Mouse (Mus musculus): ENCODE measurements around the gene Yif1a. TPM values are rescaled to one million over a fixed set of nuclear protein-coding genes. Genes with fewer than 3 reads are reported as not detected.
"Not testable (repeated sequence)": the region's sequence is repeated elsewhere in the genome, so short reads cannot be mapped to it uniquely, and the experiment has no call there.

The Yif1a gene
- total RNA-seq, 2 experiments from 2014 or later, result 8.5 to 33.4 TPM

DNA sequence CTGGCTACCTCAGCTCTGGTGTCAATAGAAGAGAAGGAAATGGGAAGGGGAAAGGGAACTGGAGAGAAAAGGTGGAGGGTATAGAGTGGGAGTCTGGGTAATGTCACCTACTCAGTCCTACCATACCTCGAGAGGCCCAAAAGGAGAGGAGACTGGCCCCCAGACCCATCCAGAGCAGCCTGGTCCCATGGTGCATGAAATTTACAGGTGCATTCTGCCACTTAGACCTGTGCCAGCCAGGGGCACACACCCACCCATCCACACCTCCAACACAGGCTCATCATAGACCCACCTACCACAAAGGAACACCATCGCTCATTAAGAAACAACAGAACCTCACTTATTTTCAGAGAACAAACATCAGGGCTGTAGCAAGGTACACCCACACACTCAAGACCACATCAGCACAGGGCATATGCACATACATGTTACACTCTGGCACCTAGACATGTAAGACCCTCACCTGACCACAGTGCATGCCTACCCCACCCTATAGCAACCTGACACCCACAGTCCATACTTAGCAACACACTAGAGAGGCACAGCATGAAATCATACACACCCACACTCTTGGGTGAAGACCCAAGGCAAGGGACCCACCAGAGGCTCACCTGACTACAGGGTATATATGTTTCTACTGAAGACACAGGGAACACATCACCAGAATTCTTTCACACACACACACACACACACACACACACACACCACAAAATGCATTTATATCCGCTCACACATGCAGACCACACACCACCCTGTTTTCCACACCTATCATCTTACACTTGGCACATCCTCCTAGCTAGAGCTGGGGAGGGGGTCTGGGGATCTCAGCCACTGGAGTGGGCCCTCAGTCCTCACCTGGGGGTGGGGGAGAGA is 4.1 kb upstream of the Yif1a start:
- no peak for ATAC-seq (ENCODE audit: poor library complexity, severe bottlenecking)

DNA sequence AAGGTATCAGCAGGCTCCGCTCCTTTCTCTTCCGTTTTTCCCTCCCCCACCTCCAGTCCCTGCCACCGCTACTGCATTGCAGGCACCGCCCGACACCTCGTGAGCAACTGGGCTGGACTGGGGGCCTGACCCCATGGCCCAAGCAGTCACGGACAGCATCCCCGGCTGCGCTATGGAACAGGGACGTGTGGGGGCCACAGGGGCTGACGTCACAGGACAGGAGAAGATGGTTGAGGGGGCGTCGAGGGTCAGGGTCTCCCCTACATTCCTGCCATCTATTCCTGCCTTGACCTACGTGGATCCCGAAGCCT is 3.5 kb upstream of the Yif1a start:
- ATAC-seq (ENCODE audit: poor library complexity, severe bottlenecking), result no peak

DNA sequence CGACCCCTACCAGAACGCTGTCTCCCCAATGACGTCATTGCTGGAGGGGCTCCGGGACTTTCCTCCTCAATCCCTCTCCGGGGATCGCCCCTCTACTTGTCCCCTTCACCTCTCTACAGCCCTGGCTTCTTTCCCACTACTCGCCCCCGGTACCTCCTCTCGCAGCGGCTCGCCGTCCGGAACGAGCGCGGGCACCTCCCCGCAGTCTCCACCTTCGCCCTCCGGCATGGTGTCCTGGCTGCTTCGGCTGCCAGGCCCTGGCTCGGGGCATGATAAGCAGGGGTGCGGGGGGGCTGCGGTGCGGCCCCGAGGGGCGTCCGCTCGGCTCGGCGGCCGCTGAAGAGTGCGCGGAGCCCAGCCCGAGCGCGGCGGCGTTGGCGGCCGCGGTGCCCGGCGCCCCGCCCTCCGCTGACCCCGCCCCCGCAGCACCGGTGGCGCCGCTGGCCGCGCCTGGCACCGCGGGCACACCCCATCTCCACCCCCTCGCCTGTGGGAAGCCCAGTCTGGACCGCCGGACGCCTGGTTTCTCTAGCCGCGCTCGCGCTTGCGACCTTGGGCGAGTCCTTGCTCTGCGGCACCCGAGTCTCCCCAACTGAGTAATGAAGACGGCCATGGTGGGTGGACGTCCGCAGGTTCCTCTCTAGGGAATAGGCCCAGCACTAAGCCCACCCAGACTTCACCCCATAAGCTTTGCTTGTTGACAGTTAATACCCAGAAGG is 3.0 kb upstream of the Yif1a start, which contains the start of gene Tmem151a:
TSS of gene Tmem151a (minus strand) at position 387 of the 719 bp plus-strand sequence.
- 0 out of 2 replicates have a peak, but pooled peaks have one; percentile 20 for ATAC-seq (ENCODE audit: poor library complexity, severe bottlenecking)

DNA sequence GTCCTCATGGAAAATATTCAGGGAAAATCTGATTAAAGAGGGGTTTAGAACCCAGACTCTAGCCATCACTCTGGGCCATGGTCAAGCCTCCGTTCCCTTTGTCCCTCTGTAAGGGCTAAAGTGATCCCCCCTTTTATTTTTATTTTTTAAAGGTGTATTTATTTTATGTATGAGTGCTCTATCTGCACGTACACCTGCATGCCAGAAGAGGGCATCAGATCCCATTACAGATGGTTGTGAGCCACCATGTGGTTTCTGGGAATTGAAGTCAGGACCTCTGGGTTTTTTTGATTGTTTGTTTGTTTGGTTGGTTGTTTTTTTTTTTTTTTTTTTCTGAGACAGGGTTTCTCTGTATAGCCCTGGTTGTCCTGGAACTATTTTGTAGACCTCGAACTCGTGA is 1.8 kb upstream of the Yif1a start:
- ATAC-seq (ENCODE audit: poor library complexity, severe bottlenecking), result not testable (repeated sequence)

DNA sequence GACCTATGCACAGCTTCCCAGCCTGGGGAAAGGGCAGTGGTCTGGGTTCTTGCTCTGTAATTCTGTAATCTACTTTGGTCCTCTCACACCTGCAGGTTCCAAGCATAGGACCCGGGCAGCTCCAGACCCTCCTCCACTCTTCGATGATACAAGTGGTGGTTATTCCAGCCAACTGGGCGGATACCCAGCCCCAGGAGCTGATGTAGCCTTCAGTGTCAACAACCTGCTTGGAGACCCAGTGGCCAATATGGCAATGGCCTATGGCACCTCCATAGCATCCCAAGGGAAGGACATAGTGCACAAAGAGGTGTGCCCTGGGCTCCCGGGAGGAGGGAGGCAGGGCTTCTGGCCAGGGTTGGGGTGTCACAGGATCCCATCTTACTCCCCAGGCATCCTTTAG is 986 bp downstream of the Yif1a start:
- ATAC-seq (ENCODE audit: poor library complexity, severe bottlenecking), result no peak

DNA sequence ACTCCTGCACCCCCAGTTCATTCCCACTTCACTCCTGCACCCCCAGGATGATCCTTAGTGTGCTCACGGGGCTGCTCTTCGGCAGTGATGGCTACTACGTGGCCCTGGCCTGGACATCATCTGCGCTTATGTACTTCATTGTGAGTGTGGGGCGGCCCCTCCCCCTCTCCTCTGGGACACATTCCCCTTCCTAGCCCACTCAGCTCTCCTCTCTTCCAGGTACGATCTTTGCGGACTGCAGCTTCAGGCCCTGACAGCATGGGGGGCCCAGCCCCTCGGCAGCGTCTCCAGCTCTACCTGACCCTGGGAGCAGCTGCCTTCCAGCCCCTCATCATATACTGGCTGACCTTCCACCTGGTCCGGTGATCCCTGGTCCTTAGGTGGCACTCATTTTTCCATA is 3.7 kb downstream of the Yif1a start:
- no peak for ATAC-seq (ENCODE audit: poor library complexity, severe bottlenecking)

DNA sequence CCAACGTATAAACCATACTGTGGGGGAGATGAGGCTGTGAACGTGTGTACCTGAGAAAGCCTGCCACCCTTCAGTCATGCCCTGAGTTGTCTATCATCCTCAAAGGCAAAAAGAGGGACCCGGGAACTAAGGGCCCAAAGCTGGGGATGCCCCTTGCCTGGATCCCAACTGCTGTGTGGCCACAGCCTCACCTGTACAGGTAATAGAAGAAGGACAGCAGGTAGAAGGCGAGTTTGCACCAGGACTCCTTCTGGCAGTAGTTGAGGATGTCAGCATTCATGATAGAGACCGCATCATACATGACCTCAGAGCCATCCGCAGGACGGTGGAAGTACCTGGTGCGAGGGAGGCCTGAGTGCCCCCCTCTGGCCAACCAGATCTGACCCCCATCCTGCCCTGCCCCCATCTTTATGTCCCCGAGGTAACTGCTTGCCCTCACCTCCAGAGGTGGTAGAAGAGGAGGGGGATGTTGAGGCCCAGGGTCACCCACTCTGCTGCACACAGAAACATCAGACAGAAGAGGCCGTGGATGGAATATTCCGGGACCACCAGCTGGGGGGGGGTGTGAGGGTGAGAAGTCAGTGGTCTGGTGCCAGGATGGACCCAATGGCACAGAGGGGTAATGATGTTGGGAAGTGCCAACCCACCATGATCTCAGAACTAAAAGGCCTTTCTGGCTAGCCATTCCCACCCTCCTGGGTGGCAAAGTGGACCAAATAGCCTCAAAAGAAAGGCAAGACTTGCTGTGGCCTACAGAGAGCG is 5.3 kb downstream of the Yif1a start:
- no peak for ATAC-seq (ENCODE audit: poor library complexity, severe bottlenecking)

DNA sequence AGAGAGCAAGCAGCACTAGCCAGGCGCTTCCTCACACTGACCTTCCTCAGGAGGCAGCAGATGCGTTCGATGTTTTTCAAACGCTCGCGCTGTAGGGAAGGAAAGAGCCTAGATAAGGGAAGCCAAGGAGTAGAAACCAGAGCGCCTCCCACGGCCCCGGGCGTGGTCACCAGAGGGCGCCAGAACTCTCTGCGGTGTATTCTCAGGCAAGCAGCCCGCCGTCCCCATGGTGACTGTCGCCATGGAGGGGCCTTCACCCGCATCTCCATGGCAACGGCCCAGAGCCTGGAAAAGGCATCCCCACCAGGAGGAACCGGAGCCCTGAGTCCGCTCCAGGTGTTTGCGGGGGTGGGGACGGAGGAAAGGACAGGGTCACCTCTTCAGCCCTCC is 5.9 kb downstream of the Yif1a start:
- ATAC-seq (ENCODE audit: poor library complexity, severe bottlenecking), result peak; percentile 93

DNA sequence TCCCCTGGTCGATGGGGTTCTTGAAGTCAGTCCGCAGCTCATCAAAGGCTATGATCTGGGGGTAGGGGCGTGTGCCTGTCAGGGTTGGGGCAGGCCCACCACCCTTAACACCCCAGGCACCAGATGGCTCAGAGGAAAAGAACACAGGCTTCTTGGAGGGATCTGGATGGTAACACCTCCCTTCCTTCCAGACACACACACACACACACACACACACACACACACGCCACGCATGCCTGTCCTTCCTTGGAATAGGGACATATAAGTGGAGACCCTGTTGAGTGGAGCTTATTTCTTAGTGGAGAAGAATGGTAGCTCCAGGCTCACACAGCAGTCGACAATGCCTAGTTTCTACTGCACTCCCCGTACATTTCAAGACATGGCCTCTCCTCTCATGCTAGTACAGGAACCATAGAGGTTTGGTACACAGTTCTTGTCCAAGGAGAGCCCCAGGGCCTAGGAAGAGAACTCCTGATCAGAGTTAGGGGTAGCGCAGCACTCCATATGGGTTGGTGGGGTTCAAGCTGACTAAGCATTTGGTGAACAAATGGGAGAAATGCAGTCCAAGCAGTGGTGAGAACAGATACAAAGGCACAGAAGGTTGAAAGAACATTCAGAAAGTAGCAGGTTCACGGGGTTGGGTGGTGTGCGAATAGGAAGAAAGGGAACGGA is 6.5 kb downstream of the Yif1a start:
- no peak for ATAC-seq (ENCODE audit: poor library complexity, severe bottlenecking)

DNA sequence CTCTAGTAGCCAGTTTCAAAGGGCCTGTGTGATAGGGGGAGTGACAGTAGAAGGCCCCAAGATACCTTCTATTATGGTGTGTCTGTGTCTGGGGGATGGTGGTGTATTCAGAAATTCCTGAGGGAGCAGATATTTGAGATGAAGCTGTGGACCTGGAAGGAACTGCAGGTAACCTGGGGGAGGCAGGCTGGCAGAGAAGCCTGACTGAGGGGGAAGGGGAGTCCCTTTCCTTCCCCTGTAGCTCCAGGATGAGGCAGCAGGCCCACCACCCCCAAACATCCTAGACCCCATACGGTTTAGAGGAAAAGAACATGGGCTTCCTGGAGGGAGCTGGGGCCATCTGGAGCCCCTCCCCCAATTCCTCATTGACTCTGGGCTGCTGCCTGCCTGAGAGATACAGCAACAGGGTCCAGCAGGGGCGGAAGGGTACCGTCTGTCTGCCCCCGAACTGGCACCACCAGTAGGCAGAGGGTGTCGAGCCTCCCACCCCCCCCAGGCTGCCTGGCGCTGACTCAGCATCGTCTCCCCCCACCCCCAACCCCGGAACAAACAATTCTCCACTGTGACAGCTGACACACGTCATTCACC is 7.6 kb downstream of the Yif1a start:
- ATAC-seq (ENCODE audit: poor library complexity, severe bottlenecking), result no peak

DNA sequence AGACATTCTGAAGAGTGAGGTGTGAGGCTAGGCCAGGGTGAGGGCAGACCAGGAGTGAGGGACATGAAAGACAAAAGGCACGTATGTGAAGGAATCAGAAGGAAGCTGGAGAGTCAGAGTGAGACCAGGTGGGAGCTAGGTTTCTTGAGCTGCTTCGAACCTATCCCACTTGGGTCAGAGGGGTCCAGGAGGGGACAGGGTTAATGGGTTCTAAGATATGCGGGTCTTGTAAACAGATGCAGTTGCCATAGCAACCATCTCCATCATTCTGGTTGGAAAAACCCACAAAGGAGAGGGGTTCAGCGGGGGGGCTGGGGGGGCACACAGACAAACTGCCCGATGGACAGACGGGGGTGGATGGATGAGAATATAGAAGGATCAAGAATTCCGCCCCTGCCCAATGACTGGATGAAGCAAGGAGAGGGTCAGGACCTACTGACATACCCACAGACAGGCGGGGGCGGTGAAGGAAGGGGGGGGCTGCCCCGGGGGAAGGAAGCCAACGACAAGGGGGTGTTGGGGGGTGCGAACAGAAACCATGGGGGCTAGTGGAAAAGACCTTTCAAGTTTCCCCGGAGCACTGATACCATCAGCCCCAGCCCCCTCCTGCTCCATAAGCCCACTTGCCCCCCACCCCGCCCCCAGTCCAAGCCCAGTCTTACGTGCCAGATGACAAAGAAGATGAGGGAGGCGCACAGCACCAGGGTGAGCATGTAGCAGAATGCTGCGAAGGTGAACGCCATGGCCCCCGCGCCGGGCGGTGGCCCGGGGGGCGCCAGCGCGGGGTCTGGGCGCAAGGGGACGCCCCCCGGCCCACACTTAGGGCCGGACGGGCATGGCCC is 9.4 kb downstream of the Yif1a start:
- ATAC-seq (ENCODE audit: poor library complexity, severe bottlenecking), result no peak

DNA sequence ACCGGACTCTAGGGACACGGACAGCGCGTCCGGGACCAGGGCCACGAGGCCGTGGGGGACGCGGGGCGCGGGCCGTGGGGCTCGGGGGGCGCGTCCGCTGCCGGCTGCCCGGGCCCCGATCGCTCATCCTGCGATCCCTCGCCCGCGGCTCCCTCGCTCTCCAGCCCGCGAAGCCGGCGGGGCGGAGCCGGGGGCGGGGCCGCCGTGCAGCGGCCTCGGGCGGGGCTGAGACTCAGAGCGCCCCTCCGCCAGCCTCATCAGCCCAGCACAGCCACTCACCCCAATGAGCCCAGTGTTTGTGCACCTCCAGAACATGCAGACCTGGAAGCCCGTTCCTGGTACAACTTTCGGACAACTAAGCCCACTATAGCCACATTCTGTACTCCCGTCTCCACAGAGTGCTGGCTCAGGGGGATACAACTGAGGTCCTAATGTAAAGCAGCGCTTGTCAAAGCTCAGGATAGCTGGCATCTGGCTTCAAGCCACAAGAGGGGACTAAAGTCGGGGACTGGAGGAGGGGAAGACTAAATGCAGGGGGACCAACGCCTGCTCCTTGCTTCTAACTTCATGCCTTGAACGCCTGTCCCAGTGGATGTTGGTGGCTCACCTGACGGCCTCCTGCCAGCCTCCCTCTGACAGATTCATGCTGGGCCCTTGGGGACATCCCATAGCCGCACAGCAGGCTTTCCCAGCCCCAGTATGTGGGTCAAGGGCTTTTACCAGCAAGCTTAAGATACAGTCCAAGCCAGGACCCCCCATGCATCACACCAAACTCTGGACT is 10.2 kb downstream of the Yif1a start, which contains the start of gene Cnih2:
TSS of gene Cnih2 (minus strand) at position 159 of the 781 bp plus-strand sequence.
- no peak for ATAC-seq (ENCODE audit: poor library complexity, severe bottlenecking)

DNA sequence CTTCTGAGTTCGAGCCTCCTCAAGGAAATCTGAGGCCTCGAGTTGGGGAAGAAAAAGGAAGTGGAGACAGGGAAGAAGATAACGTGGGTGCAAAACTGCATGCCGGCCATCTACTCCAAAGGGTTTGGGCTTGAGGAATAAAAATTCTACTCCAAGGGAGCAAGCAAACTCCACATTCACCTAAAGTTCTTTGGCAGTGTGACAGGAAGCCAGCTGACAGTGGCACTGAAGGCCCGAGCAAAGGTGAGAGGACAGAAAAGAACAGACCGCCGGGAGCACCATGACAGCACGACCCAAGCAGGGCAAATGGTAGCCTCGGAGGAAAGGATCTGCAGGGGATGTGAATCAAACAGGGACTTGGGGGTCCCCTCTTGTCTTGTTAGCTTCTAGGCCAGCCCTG is 17.7 kb downstream of the Yif1a start:
- no peak for ATAC-seq (ENCODE audit: poor library complexity, severe bottlenecking)

DNA sequence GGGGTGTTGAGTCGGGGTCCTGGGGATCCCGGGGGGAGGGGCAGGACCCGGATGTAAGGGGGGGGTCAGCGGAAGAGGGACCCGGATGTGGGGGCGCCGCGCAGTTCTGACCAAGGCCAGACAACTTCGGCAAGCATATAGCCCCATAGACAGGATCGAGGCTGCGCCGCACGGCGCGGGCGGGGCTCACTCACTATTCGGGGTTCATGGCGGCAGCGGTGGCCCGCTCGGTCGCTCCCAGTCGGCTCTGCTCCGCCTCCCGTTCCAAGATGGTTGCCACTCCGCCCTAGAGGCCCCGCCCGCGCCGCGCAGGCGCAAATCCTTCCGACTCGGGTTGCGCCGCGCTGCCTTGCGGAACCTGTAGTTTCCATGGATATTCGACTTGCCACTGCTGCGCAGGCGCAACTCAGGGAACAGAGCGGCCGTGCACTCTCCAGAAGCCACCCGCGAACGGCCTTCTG is 18.4 kb downstream of the Yif1a start, which contains the start of gene Rab1b:
TSS of gene Rab1b (minus strand) at position 342 of the 461 bp plus-strand sequence.
- peak; percentile 97 for ATAC-seq (ENCODE audit: poor library complexity, severe bottlenecking)

DNA sequence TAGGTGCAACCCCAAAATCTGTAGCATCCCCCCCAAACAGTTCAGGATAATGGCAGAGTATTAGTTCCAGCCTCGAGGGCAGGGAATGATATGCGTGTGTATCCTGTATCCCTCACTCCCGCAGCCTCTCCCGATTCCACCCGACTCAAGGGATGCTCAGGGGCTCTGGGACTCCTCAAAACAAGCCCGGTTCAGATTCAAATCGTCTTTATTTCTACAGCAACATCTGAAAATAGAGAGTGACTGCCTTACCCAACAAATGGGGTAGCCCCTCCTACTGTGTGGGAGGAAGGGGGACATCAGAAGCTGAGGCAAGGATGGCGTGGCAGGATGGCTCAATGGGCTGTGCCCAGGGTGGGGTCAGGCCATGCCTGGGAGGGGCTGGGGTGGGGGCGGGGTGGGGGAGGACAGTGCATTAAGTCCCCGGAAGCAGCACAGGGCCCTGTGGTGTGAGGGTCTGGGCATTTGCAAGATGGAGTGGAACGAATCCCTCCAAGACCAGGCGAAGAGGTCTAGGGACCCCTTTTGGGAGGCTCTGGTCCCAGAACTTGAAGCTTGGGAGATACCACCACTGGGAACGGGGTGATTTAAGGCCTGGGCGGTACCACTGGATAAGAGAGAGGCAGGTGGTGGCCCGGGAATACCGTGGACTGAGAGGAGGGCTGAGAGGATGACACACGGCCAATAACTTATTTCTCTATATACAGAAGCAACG is 19.4 kb downstream of the Yif1a start:
- no peak for ATAC-seq (ENCODE audit: poor library complexity, severe bottlenecking)

DNA sequence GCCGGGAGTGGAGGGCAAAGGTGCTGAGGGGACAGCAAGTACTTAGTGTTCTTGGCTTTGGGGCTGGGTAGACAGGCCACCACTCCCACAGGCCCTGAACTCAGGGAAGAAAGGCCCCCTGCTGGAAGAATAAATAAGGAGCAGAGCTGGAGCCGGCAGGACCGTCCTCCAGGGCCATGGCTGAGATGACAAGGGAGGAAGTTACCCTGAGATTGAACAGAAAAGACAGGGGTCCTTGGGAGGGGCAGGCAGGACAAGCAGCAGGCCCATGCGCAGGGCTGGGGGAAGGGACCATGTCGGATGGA is 19.9 kb downstream of the Yif1a start:
- ATAC-seq (ENCODE audit: poor library complexity, severe bottlenecking), result no peak

DNA sequence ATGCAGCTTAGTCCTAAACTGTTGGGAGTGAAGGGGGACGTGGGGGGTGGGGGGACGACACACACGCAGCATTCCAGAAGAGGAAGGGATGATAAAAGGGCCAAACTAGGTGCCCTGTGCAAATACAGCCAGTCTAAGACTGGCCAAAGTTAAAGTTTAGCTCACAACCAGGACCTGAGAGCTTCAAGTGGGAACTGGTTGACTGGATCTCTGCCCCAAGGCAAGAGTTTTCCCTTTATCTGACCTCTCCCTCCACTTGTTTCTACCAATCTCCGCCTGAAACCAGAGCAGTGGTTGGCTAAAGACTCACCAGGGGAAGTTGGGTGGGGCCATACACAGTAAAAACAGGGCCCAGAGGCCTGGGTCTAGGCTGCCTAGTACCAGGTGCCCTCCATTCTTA is 20.4 kb downstream of the Yif1a start:
- no peak for ATAC-seq (ENCODE audit: poor library complexity, severe bottlenecking)

All from megakaryocyte, adult 5-6 weeks (primary cell).